Mouse (Mus musculus): ENCODE data around the gene Pbp2.

The Pbp2 gene

GRCm38 (mm10) chr6:135299024-135299550 lies 11.1 kb downstream of the Pbp2 start:
- no peak for DNase-seq

DNA sequence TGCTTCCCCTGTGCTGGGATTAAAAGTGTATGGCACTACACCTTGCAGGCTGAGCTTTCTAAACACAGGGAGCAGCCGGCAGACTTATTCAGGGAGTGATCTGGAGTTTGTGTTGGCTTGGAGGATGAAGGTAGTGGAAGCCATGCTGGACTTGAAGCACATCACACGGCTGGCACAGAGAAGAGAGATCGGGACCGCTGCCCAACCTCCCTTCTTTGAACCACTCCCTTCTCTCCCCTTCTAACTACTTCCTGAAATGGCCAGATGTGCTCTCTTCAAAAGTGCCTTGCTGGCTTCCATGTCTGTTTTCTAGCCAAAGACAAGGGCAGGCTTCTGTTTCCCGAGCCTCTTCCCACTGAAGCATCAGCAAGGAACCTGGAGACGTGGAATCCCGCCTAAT lies 12.6 kb downstream of the Pbp2 start:
- DNase-seq, result no peak

DNA sequence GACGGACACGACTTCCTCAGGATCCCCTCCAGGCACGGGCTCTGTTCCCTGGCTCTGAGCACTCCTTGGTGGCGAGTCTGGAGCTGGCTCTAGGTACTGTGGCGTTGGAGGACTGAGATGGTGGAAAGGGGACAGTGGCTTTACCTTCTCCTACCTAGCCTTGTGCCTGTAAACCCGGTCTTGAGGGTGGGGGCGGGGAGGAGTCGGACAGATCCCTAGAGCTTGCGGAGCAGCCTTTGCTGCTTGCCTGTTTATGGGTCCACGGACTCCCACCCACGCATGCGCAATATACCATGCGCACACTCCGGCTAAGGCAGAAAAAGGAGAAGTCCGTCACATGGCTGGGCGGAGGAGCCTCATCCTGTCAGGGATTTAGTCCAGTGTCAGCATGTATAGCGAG lies 13.9 kb downstream of the Pbp2 start:
- no peak for DNase-seq

DNA sequence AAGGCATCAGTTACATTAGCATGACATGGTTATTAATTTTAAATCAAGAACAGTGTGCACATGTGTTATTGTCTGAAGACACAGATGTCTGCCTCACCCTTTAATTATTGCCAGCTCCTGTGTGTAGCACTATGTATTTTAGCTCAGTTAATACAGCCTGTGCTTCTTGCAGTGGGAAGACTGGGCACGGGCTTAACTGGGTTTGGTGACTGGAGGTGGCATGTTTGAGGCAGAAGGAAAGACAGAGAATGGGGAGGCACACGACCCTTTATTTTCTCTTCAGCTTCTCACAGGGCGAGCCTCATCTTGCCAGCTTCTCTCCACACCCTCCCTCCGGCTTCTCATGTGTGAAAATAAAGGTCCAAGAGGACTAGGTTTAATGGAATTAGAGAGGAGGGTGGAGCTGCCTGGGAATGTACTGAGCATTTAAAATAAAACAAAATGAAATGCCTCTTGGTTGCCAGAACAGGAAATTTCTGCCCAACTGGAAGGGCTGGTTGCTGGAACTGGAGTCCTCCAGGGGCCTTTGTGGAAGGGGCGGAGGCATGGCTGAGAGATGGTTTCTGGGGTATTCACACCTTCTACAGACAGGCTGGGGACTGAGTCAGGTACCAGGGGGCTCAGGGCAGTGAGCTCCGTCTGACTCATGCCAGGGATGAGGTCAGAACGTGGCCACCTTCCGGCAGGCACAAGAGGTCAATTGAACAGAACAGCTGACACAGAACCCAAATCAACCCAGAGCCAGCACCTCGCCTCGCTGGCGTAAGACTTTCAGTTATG lies 14.9 kb downstream of the Pbp2 start:
- DNase-seq, result no peak

DNA sequence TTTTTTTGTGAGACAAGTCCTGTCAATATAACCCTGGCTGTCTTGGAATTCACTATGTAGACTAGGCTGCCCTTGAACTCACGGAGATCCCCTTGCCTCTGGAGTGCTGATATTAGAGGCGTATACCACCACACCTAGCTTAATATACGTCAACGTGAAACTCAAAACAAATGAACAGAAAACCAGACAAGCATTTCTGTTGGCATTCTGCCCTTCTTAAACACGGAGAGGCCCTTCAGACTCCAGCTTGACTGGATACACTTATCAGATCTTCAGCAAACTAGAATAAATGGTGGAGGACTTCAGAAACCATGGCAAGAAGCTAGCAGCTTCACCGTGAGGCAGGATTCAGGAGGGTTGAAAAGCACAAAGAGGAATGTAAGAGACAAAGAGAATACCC lies 16.1 kb downstream of the Pbp2 start:
- DNase-seq, result no peak

GRCm38 (mm10) chr6:135292391-135292790 lies 17.8 kb downstream of the Pbp2 start:
- no peak for DNase-seq

- DNase-seq, result no peak
These were observed 30.3 kb downstream of the Pbp2 start for GRCm38 (mm10) chr6:135279856-135280255.

DNA sequence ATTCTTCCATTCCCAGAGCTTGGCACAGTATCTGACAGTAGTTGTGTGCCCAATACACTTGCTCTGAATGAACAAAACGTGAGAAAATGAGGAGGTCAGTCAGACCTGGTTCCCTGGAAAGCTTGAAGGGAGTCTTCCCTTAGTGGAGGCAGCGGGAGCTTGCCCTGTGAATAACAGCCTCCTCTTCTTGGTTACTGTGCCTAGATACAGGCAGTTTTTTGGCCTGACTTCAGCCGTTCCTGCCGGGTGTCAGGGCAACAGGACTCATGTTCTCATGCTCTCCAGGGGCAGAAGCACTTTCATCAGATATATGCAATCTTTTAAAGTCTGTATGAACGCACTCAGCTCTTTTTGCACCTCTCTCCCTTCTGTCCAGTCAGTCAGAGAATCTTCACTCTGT lies 30.9 kb downstream of the Pbp2 start:
- no peak for DNase-seq

- DNase-seq, result no peak
These were observed 31.9 kb downstream of the Pbp2 start for GRCm38 (mm10) chr6:135278302-135278701.

- DNase-seq, result no peak
These were observed 33.5 kb downstream of the Pbp2 start for GRCm38 (mm10) chr6:135276474-135277295.

GRCm38 (mm10) chr6:135275231-135275630 lies 35.0 kb downstream of the Pbp2 start:
- DNase-seq, result no peak

DNA sequence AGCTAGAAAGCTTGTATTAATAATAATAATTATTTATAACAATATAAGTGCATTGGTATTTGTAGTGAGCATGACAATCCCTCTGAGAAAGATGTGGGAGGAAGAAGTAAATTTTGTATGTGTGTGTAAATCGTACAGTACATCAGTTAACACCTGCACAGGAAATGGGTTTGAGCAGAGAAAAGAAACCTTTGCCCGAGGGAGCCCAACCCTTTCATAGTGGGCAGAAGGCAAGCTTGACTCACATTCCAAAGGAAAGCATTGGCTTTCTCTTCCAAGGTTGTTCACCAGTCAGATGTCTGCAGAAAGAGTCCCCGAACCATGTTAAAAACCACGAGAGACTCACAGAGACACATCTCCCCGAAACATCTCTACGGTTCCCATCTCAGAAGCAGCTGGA lies 37.1 kb downstream of the Pbp2 start:
- DNase-seq, result no peak

DNA sequence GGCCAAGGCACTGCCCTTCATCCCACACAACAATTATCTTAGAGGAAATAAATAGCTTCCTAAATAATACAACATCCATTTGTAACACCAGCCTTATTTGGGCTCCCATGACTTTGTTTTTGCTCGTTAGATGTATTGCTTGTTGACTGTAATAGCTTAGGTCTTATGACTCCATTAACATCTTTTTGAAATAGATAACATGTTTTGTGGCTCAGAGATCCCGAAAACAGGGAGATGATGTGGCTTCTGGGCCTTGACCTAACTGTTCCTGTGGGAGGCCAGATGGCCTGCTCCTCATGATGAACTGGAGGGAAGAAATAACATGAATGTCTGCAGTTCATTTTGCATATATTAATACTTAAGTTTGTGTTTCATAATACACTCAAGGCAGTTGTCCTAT lies 38.4 kb downstream of the Pbp2 start:
- DNase-seq, result no peak

- DNase-seq, result no peak
These were observed 40.6 kb downstream of the Pbp2 start for GRCm38 (mm10) chr6:135269626-135270025.

- no peak for DNase-seq
These were observed 41.8 kb downstream of the Pbp2 start for GRCm38 (mm10) chr6:135268392-135268791.

DNA sequence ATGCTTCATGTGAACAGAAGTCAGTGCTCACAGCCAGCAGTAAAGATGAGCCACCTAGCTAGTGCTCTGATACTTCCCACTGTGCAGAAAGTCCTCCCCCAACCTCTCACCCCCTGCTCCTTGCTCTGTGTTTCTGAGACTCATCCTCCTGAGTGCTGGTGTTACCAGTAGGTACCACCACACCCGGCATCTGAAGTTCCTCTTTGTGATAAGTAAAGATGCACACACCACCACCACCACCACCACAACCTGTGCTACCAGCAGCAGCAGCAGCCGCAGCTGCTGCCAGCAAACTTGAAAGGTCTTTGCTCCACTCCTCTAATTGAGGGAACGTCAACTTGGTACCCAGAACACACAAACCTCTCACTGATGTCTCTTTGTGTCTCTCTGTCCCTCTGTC lies 43.0 kb downstream of the Pbp2 start:
- no peak for DNase-seq

DNA sequence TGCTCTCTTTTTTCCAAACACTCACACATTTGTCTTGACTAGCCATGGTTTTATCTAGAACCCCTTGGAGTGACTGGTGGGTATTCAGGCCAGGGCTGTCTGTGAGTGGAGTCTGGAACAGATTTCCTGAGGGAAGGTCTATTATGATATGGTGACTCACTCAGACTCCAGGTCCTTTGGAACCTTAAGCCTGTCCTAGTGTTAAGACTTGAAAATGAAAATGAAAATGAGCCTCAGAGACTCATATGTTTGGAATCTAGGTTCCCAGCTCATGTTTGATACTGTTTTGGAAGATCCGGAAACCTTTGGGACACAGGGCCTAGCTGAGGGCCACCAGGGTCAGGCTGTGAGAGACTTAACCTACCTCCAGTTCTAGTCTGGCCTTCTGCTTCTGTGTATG lies 44.1 kb downstream of the Pbp2 start:
- no peak for DNase-seq

DNA sequence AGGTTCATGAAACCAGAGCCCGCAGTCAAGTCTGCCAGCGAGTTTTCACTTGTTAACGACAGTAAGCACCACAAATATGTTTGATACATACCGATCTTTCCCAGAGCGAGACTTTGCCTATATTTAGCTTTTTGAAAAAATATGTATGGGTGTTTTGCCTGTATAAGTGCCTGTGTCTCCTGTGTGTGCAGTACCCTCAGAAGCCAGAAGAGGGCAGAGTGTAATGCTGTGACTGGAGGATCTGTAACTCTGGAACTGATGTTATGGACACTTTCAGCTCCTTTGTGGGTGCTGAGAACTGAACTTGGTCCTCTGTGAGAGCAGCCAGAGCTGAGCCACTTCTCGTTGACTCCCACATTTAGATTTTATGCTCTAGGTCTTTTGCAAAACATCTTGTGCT lies 46.1 kb downstream of the Pbp2 start:
- DNase-seq, result no peak

GRCm38 (mm10) chr6:135262565-135262964 lies 47.6 kb downstream of the Pbp2 start:
- no peak for DNase-seq

DNA sequence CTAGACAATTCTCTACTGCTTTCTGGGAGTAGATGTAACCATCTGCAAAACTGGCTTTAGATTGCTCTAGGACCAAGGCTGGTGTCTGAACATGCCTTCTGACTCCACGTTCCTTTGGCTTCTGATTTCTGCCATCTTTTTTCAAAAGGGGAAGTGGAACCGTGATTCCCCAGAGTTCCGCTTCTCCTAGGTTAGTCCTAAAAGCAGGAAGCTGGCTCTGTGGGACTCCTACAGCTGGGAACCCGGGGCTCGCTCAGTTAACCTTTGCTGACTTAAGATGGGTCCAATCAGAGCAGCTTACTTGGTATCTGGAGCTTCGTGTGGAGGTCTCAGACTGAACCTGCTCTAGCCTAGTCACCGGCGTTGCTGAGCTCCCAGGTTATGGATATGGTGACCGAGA lies 49.1 kb downstream of the Pbp2 start:
- no peak for DNase-seq

DNA sequence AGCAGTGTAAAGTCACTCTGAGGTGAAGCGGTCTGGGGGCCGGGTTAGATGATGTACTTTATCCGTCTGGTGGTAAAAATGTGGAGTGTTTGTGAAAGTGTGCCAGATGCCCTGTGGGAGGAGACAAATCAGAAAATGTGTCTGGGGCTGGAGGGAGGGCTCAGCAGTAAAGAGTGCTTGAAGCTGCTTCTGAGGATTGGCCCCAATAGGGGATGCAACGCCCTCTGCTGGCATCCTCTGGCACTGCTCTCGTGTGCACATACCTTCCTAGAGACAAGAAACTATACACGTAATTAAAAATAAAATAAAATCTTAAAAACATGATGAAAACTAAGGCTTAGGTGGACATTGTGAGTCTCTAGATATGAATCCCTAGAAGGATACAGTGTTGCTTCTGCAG lies 49.8 kb downstream of the Pbp2 start:
- no peak for DNase-seq

Data from cerebellum, adult 8-10 months (tissue).